Mouse (Mus musculus): Measurements from ENCODE around the gene Irs2.

DNA sequence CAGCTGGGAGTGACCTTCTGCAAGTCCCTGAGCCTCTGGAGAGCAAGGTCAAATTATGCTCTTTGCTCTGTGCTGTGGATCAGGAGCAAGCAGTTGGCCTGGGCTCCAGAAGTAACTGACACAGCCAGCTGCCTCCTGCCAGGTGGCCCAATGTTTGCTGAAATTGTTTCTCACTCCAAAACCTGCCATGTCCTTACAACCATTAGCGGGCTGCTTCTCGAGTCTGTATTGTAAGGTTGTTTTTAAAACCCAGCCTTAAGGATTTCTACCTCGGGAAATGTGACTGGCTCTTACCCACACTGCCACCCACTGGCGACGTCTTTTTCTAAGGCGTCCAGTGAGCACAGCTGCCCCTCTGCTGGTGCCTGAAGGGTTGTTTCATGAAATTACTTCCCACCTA lies 5.0 kb upstream of the Irs2 start:
- TF ChIP-seq POLR2A (IDR thresholded peaks at IDR 0.05; ENCODE audit: borderline replicate concordance, extremely low read depth, low read depth, low read length) (no peak), CTCF (IDR thresholded peaks at IDR 0.05; ENCODE audit: insufficient read depth, low read length) (peak; percentile 60)
